Mouse (Mus musculus): ENCODE results near the gene Samd1. TPM values are rescaled to one million over a fixed set of nuclear protein-coding genes. Genes with fewer than 3 reads are reported as not detected.
A peak's percentile ranks its signal among the peaks of the same experiment; 100 is the strongest.
"Not testable (repeated sequence)": the region's sequence is repeated elsewhere in the genome, so short reads cannot be mapped to it uniquely, and the experiment has no call there.

The Samd1 gene
- total RNA-seq, 2 experiments from 2014 or later: 15.6 to 16.7 TPM

- not testable (repeated sequence) for DNase-seq
Observed at GRCm38 (mm10) chr8:83983222-83983621, 14.2 kb upstream of the Samd1 start.

- DNase-seq: no peak
Observed at GRCm38 (mm10) chr8:83989243-83989642, 8.2 kb upstream of the Samd1 start.

- DNase-seq: no peak
Observed at GRCm38 (mm10) chr8:83990170-83990569, 7.3 kb upstream of the Samd1 start.

- DNase-seq: no peak
Observed at GRCm38 (mm10) chr8:83992488-83992887, 5.0 kb upstream of the Samd1 start.

- no peak for DNase-seq
Observed at GRCm38 (mm10) chr8:83994030-83994429, 3.4 kb upstream of the Samd1 start.

GRCm38 (mm10) chr8:83995973-83996372, 1.5 kb upstream of the Samd1 start:
- DNase-seq: no peak

- DNase-seq: peak; percentile 96
Observed at GRCm38 (mm10) chr8:83996567-83997505, 636 bp upstream of the Samd1 start.

- DNase-seq: peak; percentile 53
Observed at GRCm38 (mm10) chr8:83998231-83999056, 972 bp downstream of the Samd1 start.

- no peak for DNase-seq
Observed at GRCm38 (mm10) chr8:83999057-83999705, 1.7 kb downstream of the Samd1 start.

GRCm38 (mm10) chr8:83999825-84000224, 2.4 kb downstream of the Samd1 start:
- DNase-seq: no peak

- DNase-seq: no peak
Observed at GRCm38 (mm10) chr8:84001281-84002000, 4.0 kb downstream of the Samd1 start, which contains the start of gene 1700067K01Rik. 1700067K01Rik (plus strand) TSS chr8:84001502.

- no peak for DNase-seq
Observed at GRCm38 (mm10) chr8:84002957-84003611, 5.6 kb downstream of the Samd1 start.

GRCm38 (mm10) chr8:84003612-84004246, 6.3 kb downstream of the Samd1 start:
- DNase-seq: no peak

- peak; percentile 96 for DNase-seq
Observed at GRCm38 (mm10) chr8:84004533-84005201, 7.2 kb downstream of the Samd1 start.

GRCm38 (mm10) chr8:84005502-84005901, 8.0 kb downstream of the Samd1 start:
- not testable (repeated sequence) for DNase-seq

GRCm38 (mm10) chr8:84008362-84008761, 10.9 kb downstream of the Samd1 start:
- DNase-seq: no peak

GRCm38 (mm10) chr8:84009876-84010275, 12.4 kb downstream of the Samd1 start:
- DNase-seq: peak; percentile 79

GRCm38 (mm10) chr8:84010625-84011611, 13.4 kb downstream of the Samd1 start:
- DNase-seq: peak; percentile 72
